Mouse (Mus musculus): ENCODE results near the gene Pdzrn3. TPM values are rescaled to one million over a fixed set of nuclear protein-coding genes. Genes with fewer than 3 reads are reported as not detected.

Pdzrn3 gene
- polyA plus RNA-seq, 2 experiments: 0.36 to 0.92 TPM

DNA sequence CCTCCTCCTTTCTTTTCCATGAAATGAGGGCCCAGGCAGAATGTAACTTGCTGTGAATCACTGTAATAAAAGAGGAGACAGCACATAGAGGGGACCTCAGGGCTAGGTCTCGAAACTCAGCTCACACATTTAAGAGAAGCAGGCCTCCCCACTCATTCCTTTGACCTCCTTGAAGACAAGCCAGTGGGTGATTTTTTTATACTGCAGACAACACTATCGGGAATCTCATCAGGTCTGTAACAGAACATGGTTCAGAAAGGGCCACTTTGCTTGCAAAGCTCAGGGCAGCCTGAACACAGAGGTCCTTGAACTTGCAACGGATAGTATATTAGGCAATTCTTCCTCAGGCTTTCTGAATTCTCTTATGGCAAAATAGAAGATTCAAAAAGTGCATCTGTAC, 93.8 kb downstream of the Pdzrn3 start:
- no peak overlapping the region for H3K9ac ChIP-seq (replicated peaks)
- H3K4me3 ChIP-seq (ENCODE audit: insufficient read depth in 1 of 2, low read depth in 2 of 2, low read length in 2 of 2): no peak overlapping the region
- 47% methylated on average over 3 of the region's 3 CpGs for WGBS (ENCODE audit: insufficient replicate concordance)
- no peak for DNase-seq (ENCODE audit: low read depth in 3 of 3, low spot score in 3 of 3)
- no peak overlapping the region for H3K27ac ChIP-seq
- TF ChIP-seq EP300 (IDR thresholded peaks at IDR 0.05; ENCODE audit: low read depth): no peak
- no peak for TF ChIP-seq CTCF (IDR thresholded peaks at IDR 0.05; ENCODE audit: low read depth)
- ATAC-seq (ENCODE audit: insufficient read depth): no peak
- H3K36me3 ChIP-seq (replicated peaks; ENCODE audit: control insufficient read depth, insufficient read depth, low read depth): no peaks in the 10 kb centered on the region
- no peaks in the 10 kb centered on the region for H3K27me3 ChIP-seq (ENCODE audit: control insufficient read depth, insufficient read depth, low read length)
- no peaks in the 10 kb centered on the region for H3K9me3 ChIP-seq (ENCODE audit: control insufficient read depth, low read length)
- no peak overlapping the region for H3K4me2 ChIP-seq (ENCODE audit: low read depth)
- H3K4me1 ChIP-seq (replicated peaks; ENCODE audit: control insufficient read depth in 2 of 2, insufficient read depth in 2 of 2, low read length in 1 of 2): no peaks in the 10 kb centered on the region

GRCm38 (mm10) chr6:101281644-101282043, 96.1 kb downstream of the Pdzrn3 start:
- Histone ChIP-seq H3K36me3 (replicated peaks; ENCODE audit: control insufficient read depth, insufficient read depth, low read depth) (no peaks in the 10 kb centered on the region), H3K9ac (replicated peaks) (no peak overlapping the region), H3K4me2 (ENCODE audit: low read depth) (no peak overlapping the region), H3K27ac (no peak overlapping the region), H3K27me3 (ENCODE audit: control insufficient read depth, insufficient read depth, low read length) (no peaks in the 10 kb centered on the region), H3K9me3 (ENCODE audit: control insufficient read depth, low read length) (no peaks in the 10 kb centered on the region), H3K4me1 (replicated peaks; ENCODE audit: control insufficient read depth in 2 of 2, insufficient read depth in 2 of 2, low read length in 1 of 2) (no peaks in the 10 kb centered on the region), H3K4me3 (ENCODE audit: insufficient read depth in 1 of 2, low read depth in 2 of 2, low read length in 2 of 2) (no peak overlapping the region)
- 57% methylated on average over 3 of the region's 3 CpGs for WGBS (ENCODE audit: insufficient replicate concordance)
- ATAC-seq (ENCODE audit: insufficient read depth) (no peak), DNase-seq (ENCODE audit: low read depth in 3 of 3, low spot score in 3 of 3) (no peak)
- TF ChIP-seq CTCF (IDR thresholded peaks at IDR 0.05; ENCODE audit: low read depth) (no peak), EP300 (IDR thresholded peaks at IDR 0.05; ENCODE audit: low read depth) (no peak)

GRCm38 (mm10) chr6:101280811-101281218, 96.9 kb downstream of the Pdzrn3 start:
- TF ChIP-seq EP300 (IDR thresholded peaks at IDR 0.05; ENCODE audit: low read depth) (no peak), CTCF (IDR thresholded peaks at IDR 0.05; ENCODE audit: low read depth) (no peak)
- Histone ChIP-seq H3K4me3 (ENCODE audit: insufficient read depth in 1 of 2, low read depth in 2 of 2, low read length in 2 of 2) (no peak overlapping the region), H3K9me3 (ENCODE audit: control insufficient read depth, low read length) (no peaks in the 10 kb centered on the region), H3K27ac (no peak overlapping the region), H3K4me2 (ENCODE audit: low read depth) (no peak overlapping the region), H3K36me3 (replicated peaks; ENCODE audit: control insufficient read depth, insufficient read depth, low read depth) (no peaks in the 10 kb centered on the region), H3K9ac (replicated peaks) (no peak overlapping the region), H3K4me1 (replicated peaks; ENCODE audit: control insufficient read depth in 2 of 2, insufficient read depth in 2 of 2, low read length in 1 of 2) (no peaks in the 10 kb centered on the region), H3K27me3 (ENCODE audit: control insufficient read depth, insufficient read depth, low read length) (no peaks in the 10 kb centered on the region)
- ATAC-seq (ENCODE audit: insufficient read depth): no peak
- DNase-seq (ENCODE audit: low read depth in 3 of 3, low spot score in 3 of 3): no peak
- 39% methylated on average over 9 of the region's 9 CpGs for WGBS (ENCODE audit: insufficient replicate concordance)

DNA sequence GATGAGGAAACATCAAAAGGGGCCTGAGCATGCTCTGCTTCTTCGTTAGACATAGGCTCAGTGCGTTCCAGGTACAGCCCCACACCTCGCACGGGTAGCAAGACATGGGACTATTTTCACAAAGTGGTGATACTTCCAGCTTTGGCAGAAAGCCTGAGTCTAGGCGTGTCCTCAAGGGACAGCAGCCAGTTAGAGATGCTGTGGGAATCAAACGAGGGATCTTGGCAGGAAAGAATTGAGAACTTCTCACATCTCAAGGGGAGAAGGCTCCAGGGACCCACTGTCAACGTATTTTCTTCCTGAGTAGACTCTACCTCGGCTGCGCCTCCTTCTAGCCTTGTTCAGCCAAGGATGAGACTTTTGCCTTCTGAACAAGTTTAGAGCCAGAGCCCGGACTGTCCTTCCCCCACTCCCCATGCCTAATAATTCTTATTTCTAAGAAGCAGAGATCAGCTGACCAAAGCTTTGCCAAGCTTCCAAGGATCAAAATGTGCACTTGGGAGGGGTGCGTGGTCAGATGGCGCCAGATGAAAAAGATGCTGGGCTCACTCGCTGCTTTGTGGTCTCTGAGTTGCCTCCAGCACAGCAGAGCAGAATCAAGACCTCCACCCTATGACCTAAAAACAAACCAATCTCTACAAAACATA, 99.3 kb downstream of the Pdzrn3 start:
- no peak overlapping the region for H3K4me3 ChIP-seq (ENCODE audit: insufficient read depth in 1 of 2, low read depth in 2 of 2, low read length in 2 of 2)
- no peaks in the 10 kb centered on the region for H3K36me3 ChIP-seq (replicated peaks; ENCODE audit: control insufficient read depth, insufficient read depth, low read depth)
- H3K27ac ChIP-seq: no peak overlapping the region
- H3K4me2 ChIP-seq (ENCODE audit: low read depth): no peak overlapping the region
- peaks cover 0 to 4% of the 10 kb centered on the region in 2 experiments; a peak in 1 of 4 replicates for H3K4me1 ChIP-seq (replicated peaks; ENCODE audit: control insufficient read depth in 2 of 2, insufficient read depth in 2 of 2, low read length in 1 of 2)
- DNase-seq (ENCODE audit: low read depth in 3 of 3, low spot score in 3 of 3): no peak
- WGBS (ENCODE audit: insufficient replicate concordance): 66% methylated on average over 13 of the region's 13 CpGs
- no peak overlapping the region for H3K9ac ChIP-seq (replicated peaks)
- no peak for ATAC-seq (ENCODE audit: insufficient read depth)
- no peaks in the 10 kb centered on the region for H3K9me3 ChIP-seq (ENCODE audit: control insufficient read depth, low read length)
- no peak for TF ChIP-seq CTCF (IDR thresholded peaks at IDR 0.05; ENCODE audit: low read depth)
- TF ChIP-seq EP300 (IDR thresholded peaks at IDR 0.05; ENCODE audit: low read depth): no peak
- no peaks in the 10 kb centered on the region for H3K27me3 ChIP-seq (ENCODE audit: control insufficient read depth, insufficient read depth, low read length)

- 71% methylated on average over 8 of the region's 8 CpGs for WGBS (ENCODE audit: insufficient replicate concordance)
- no peak for ATAC-seq (ENCODE audit: insufficient read depth)
Measured at GRCm38 (mm10) chr6:101276261-101276660, 101.4 kb downstream of the Pdzrn3 start.

More at GRCm38 (mm10) chr6:101276261-101276660, 101.4 kb downstream of the Pdzrn3 start:
- no peaks in the 10 kb centered on the region for H3K36me3 ChIP-seq (replicated peaks; ENCODE audit: control insufficient read depth, insufficient read depth, low read depth)
- no peak overlapping the region for H3K27ac ChIP-seq
- TF ChIP-seq EP300 (IDR thresholded peaks at IDR 0.05; ENCODE audit: low read depth) (no peak), CTCF (IDR thresholded peaks at IDR 0.05; ENCODE audit: low read depth) (no peak)
- DNase-seq (ENCODE audit: low read depth in 3 of 3, low spot score in 3 of 3): no peak
- no peaks in the 10 kb centered on the region for H3K9me3 ChIP-seq (ENCODE audit: control insufficient read depth, low read length)
- no peak overlapping the region for H3K9ac ChIP-seq (replicated peaks)
- no peaks in the 10 kb centered on the region for H3K27me3 ChIP-seq (ENCODE audit: control insufficient read depth, insufficient read depth, low read length)
- H3K4me1 ChIP-seq (replicated peaks; ENCODE audit: control insufficient read depth in 2 of 2, insufficient read depth in 2 of 2, low read length in 1 of 2): peaks cover 12 to 22% of the 10 kb centered on the region in 2 experiments
- H3K4me2 ChIP-seq (ENCODE audit: low read depth): no peak overlapping the region
- H3K4me3 ChIP-seq (ENCODE audit: insufficient read depth in 1 of 2, low read depth in 2 of 2, low read length in 2 of 2): no peak overlapping the region

Data from liver, embryonic 14.5 days (tissue).